Mouse (Mus musculus) ES-E14 (cell line): ENCODE results near the gene Gm49321. TPM values are rescaled to one million over a fixed set of nuclear protein-coding genes. Genes with fewer than 3 reads are reported as not detected.

Source experiments
- DNase-seq: peaks from one replicate; pipeline ENCODE4 v3.0.0-alpha.2; 2013; ENCODE audit warnings: low read depth, low spot score
- H3K27ac ChIP-seq: 2 replicates; pipeline ENCODE4 v1.5.1; 2012; ENCODE audit warnings: low read depth, mild to moderate bottlenecking, low read length, moderate library complexity, mixed read lengths; ENCODE audit not compliant: poor library complexity, insufficient read depth, severe bottlenecking
- H3K36me3 ChIP-seq: 2 replicates; pipeline ENCODE4 v1.6.1; 2012; ENCODE audit warnings: mild to moderate bottlenecking, low read length, moderate library complexity, mixed read lengths; ENCODE audit not compliant: control insufficient read depth, poor library complexity, insufficient read depth, severe bottlenecking
- H3K4me1 ChIP-seq, 2 experiments: fragments of 150-350 bp in 1 of 2; sonication (generic) in 1 of 2; 2 replicates each; pipeline ENCODE4 v1.6.1; 2012; ENCODE audit warnings: low read length in 2 of 2, mild to moderate bottlenecking in 1 of 2, mixed read lengths in 1 of 2; ENCODE audit not compliant: control insufficient read depth in 2 of 2, insufficient read depth in 2 of 2, poor library complexity in 1 of 2
- H3K4me3 ChIP-seq, 2 experiments: fragments of 150-350 bp in 1 of 2; sonication (generic) in 1 of 2; 2 replicates each; pipeline ENCODE4 v1.5.1; 2012; ENCODE audit warnings: low read length in 2 of 2, low read depth in 1 of 2, mild to moderate bottlenecking in 1 of 2, mixed read lengths in 1 of 2; ENCODE audit not compliant: insufficient read depth in 1 of 2, poor library complexity in 1 of 2, severe bottlenecking in 1 of 2
- H3K9ac ChIP-seq: 2 replicates; pipeline ENCODE4 v1.6.1; 2012; ENCODE audit warnings: low read depth, mild to moderate bottlenecking, low read length, mixed read lengths; ENCODE audit not compliant: poor library complexity, insufficient read depth, severe bottlenecking
- H3K9me3 ChIP-seq: fragments of 150-350 bp; sonication (generic); 2 replicates; pipeline ENCODE4 v1.6.1; 2012; ENCODE audit warnings: low read depth, mild to moderate bottlenecking, low read length; ENCODE audit not compliant: control insufficient read depth, insufficient read depth
- CHD2 ChIP-seq: IDR thresholded peaks from 2 replicates; pipeline ENCODE4 v1.6.1; 2014; ENCODE audit warnings: mild to moderate bottlenecking, low read depth, low read length, inconsistent platforms
- HCFC1 ChIP-seq: IDR thresholded peaks from 2 replicates; pipeline ENCODE4 v1.6.1; 2012; ENCODE audit warnings: low read length, inconsistent platforms, borderline replicate concordance; ENCODE audit not compliant: insufficient read depth
- MAFK ChIP-seq: IDR thresholded peaks from 2 replicates; pipeline ENCODE4 v1.6.1; 2014; ENCODE audit warnings: mild to moderate bottlenecking, low read depth, low read length, inconsistent platforms; ENCODE audit not compliant: insufficient read depth
- ZC3H11A ChIP-seq: IDR thresholded peaks from 2 replicates; pipeline ENCODE4 v1.6.1; 2012; ENCODE audit warnings: low read depth, mild to moderate bottlenecking, inconsistent platforms, low read length, borderline replicate concordance
- ZNF384 ChIP-seq: IDR thresholded peaks from 2 replicates; pipeline ENCODE4 v1.6.1; 2012; ENCODE audit warnings: low read depth, low read length, inconsistent platforms
- in situ Hi-C, 2 experiments: fragments of 600-800 bp; cut with MboI; formaldehyde crosslinking; loops; one replicate each; pipeline ENCODE4 v1.15.1; 2025; ENCODE audit warnings: low sequenced_read_pairs in 2 of 2, inconsistent platforms in 1 of 2; ENCODE audit not compliant: unreplicated experiment in 2 of 2
- total RNA-seq: library from RNA; depleted of rRNA; stranded (reverse); fragments of 300-350 nt; gene quantifications from 2 replicates; pipeline ENCODE4 v1.2.3, GENCODE M21; 2012

The Gm49321 gene
- total RNA-seq, 1 experiment, result 2.9 TPM

DNA sequence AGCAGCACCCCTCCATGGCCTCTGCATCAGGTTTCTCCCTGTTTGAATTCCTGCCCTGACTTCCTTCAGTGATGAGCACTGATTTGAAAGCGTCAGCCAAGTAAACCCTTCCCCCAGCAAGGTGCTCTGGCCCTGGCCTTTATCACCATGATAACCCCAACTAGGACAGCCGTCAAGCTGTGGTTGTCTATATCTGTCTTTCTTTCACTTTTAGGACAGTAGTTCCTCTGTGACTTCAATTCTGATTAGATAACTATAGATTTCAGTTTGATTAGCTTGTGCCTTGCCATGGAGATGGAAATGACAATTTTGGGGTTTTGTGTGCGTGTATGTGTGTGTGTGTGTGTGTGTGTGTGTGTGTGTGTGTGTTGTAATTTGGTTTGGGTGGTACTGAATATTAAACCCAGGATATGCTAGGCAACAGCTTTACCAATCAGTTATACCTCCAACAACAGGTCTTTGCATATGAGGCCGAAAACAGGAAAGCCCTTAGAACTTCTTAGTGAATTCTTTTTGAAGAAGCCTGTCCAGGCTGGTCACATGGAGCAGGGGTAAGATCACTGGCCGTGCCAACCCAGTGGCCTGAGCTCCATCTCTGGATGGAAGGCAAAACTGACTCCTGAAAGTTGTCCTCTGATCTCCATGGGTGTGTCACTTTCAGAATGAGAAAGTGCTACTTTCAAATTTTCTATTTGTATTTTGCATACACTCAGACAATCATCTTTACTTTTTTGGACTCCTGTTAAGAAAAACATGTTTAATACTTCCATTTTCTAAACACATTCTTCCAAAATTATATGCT lies 33.1 kb upstream of the Gm49321 start:
- TF ChIP-seq ZC3H11A (no peak), ZNF384 (no peak), CHD2 (no peak), MAFK (no peak), HCFC1 (no peak)
- in situ Hi-C loops, result no loop called here
- H3K4me3 ChIP-seq, result no peak overlapping the region
- no peaks in the 10 kb centered on the region; a peak in 1 of 4 replicates for H3K4me1 ChIP-seq
- no peaks in the 10 kb centered on the region for H3K36me3 ChIP-seq
- H3K9ac ChIP-seq, result no peak overlapping the region
- no peaks in the 10 kb centered on the region for H3K9me3 ChIP-seq
- DNase-seq, result no peak
- no peak overlapping the region for H3K27ac ChIP-seq

DNA sequence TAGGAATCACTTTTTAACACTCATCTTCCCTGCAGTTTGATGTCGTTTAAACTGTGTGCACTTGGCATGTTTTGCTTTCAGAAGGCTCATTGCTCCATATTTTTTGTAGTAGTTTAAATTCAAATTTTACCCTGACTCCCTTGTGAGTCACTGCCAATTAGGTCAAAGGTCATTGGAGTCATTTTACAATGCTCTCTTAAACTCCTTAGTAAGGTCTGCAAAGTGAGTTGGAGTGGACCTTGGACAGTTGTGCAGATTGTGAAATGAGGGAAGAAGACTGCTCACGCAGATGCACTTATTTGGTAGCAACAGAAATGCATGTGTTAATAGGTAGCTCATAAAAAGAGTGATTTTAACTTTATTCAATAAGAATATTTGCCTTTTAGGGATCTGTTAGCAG lies 32.4 kb upstream of the Gm49321 start:
- Histone ChIP-seq H3K4me3 (no peak overlapping the region), H3K9me3 (no peaks in the 10 kb centered on the region), H3K36me3 (no peaks in the 10 kb centered on the region), H3K4me1 (no peaks in the 10 kb centered on the region; a peak in 1 of 4 replicates), H3K9ac (no peak overlapping the region), H3K27ac (no peak overlapping the region)
- DNase-seq, result no peak
- in situ Hi-C loops, result no loop called here
- TF ChIP-seq HCFC1 (no peak), CHD2 (no peak), ZC3H11A (no peak), MAFK (no peak), ZNF384 (no peak)

GRCm38 (mm10) chr12:73905555-73905954 lies 31.9 kb upstream of the Gm49321 start:
- H3K4me3 ChIP-seq, result no peak overlapping the region
- in situ Hi-C loops, result no loop called here
- H3K27ac ChIP-seq, result no peak overlapping the region
- H3K9ac ChIP-seq, result no peak overlapping the region
- no peak for DNase-seq
- H3K36me3 ChIP-seq, result no peaks in the 10 kb centered on the region
- H3K4me1 ChIP-seq, result no peaks in the 10 kb centered on the region; a peak in 1 of 4 replicates
- no peak for TF ChIP-seq HCFC1
- no peaks in the 10 kb centered on the region for H3K9me3 ChIP-seq

GRCm38 (mm10) chr12:73907079-73907672 lies 30.3 kb upstream of the Gm49321 start:
- no peaks in the 10 kb centered on the region for H3K36me3 ChIP-seq
- in situ Hi-C loops, result no loop called here
- H3K27ac ChIP-seq, result no peak overlapping the region
- TF ChIP-seq ZC3H11A (no peak), ZNF384 (no peak), HCFC1 (no peak), MAFK (no peak), CHD2 (no peak)
- H3K4me1 ChIP-seq, result no peaks in the 10 kb centered on the region; a peak in 1 of 4 replicates
- H3K9me3 ChIP-seq, result no peaks in the 10 kb centered on the region
- H3K9ac ChIP-seq, result peak overlapping the region; percentile 68
- DNase-seq, result no peak
- H3K4me3 ChIP-seq, result peak overlapping the region; percentile 51 to 64

- TF ChIP-seq ZNF384, result no peak
- TF ChIP-seq CHD2, result no peak
- no peak for TF ChIP-seq ZC3H11A
- TF ChIP-seq HCFC1, result 0 out of 2 replicates have a peak, but pooled peaks have one; percentile 36
- TF ChIP-seq MAFK, result no peak
- no peaks in the 10 kb centered on the region for H3K36me3 ChIP-seq
- peak overlapping the region; percentile 93 for H3K9ac ChIP-seq
- H3K27ac ChIP-seq, result peak overlapping the region; percentile 89
- in situ Hi-C loops, result no loop called here
- H3K4me1 ChIP-seq, result no peaks in the 10 kb centered on the region; a peak in 1 of 4 replicates
- no peaks in the 10 kb centered on the region for H3K9me3 ChIP-seq
- DNase-seq, result peak; percentile 88
- H3K4me3 ChIP-seq, result peak overlapping the region; percentile 83 to 88
Observed at GRCm38 (mm10) chr12:73907673-73908150, 29.7 kb upstream of the Gm49321 start.
